Mouse (Mus musculus): ENCODE data around the gene Lrrfip1. TPM values are rescaled to one million over a fixed set of nuclear protein-coding genes. Genes with fewer than 3 reads are reported as not detected.

The Lrrfip1 gene
- polyA plus RNA-seq, 1 experiment: 16.6 TPM

- WGBS: 2% methylated on average over 37 of the region's 41 CpGs
- Histone ChIP-seq H3K36me3 (ENCODE audit: control insufficient read depth, insufficient read depth, low read length) (no peaks in the 10 kb centered on the region), H3K4me1 (ENCODE audit: control insufficient read depth, insufficient read depth, insufficient read length) (peaks cover 22% of the 10 kb centered on the region; the same call in 1 of the 2 replicates), H3K27me3 (ENCODE audit: control insufficient read depth, insufficient read depth, low read length) (no peaks in the 10 kb centered on the region), H3K4me3 (ENCODE audit: extremely low read depth, insufficient read depth, insufficient read length) (peak overlapping the region; percentile 87), H3K27ac (ENCODE audit: insufficient read depth, low read length) (peak overlapping the region; percentile 92)
- TF ChIP-seq CTCF (IDR thresholded peaks at IDR 0.05; ENCODE audit: extremely low read depth, insufficient read depth, insufficient read length, insufficient replicate concordance): no peak
- no peak; the same call in 1 of the 2 replicates for TF ChIP-seq POLR2A (IDR thresholded peaks at IDR 0.05; ENCODE audit: low read depth, low read length)
- DNase-seq (ENCODE audit: low read depth in 1 of 2, low spot score in 2 of 2): peak; percentile 65 to 87
Measured at GRCm38 (mm10) chr1:91053218-91054073, 54.9 kb downstream of the Lrrfip1 start.

GRCm38 (mm10) chr1:91054074-91054471 is 55.5 kb downstream of the Lrrfip1 start:
- peak overlapping the region; percentile 87 for H3K4me3 ChIP-seq (ENCODE audit: extremely low read depth, insufficient read depth, insufficient read length)
- H3K36me3 ChIP-seq (ENCODE audit: control insufficient read depth, insufficient read depth, low read length): no peaks in the 10 kb centered on the region
- peaks cover 23% of the 10 kb centered on the region; the same call in 1 of the 2 replicates for H3K4me1 ChIP-seq (ENCODE audit: control insufficient read depth, insufficient read depth, insufficient read length)
- TF ChIP-seq POLR2A (IDR thresholded peaks at IDR 0.05; ENCODE audit: low read depth, low read length) (no peak), CTCF (IDR thresholded peaks at IDR 0.05; ENCODE audit: extremely low read depth, insufficient read depth, insufficient read length, insufficient replicate concordance) (no peak)
- WGBS: 3% methylated on average over 10 of the region's 10 CpGs
- peak overlapping the region; percentile 92 for H3K27ac ChIP-seq (ENCODE audit: insufficient read depth, low read length)
- H3K27me3 ChIP-seq (ENCODE audit: control insufficient read depth, insufficient read depth, low read length): no peaks in the 10 kb centered on the region
- DNase-seq (ENCODE audit: low read depth in 1 of 2, low spot score in 2 of 2): no peak

- H3K4me3 ChIP-seq (ENCODE audit: extremely low read depth, insufficient read depth, insufficient read length): peak overlapping the region; percentile 46
- no peaks in the 10 kb centered on the region for H3K27me3 ChIP-seq (ENCODE audit: control insufficient read depth, insufficient read depth, low read length)
- no peaks in the 10 kb centered on the region for H3K36me3 ChIP-seq (ENCODE audit: control insufficient read depth, insufficient read depth, low read length)
- no peak for TF ChIP-seq POLR2A (IDR thresholded peaks at IDR 0.05; ENCODE audit: low read depth, low read length)
- no peak for TF ChIP-seq CTCF (IDR thresholded peaks at IDR 0.05; ENCODE audit: extremely low read depth, insufficient read depth, insufficient read length, insufficient replicate concordance)
- WGBS: 3% methylated on average over 3 of the region's 3 CpGs
- peak overlapping the region; percentile 96 for H3K27ac ChIP-seq (ENCODE audit: insufficient read depth, low read length)
- H3K4me1 ChIP-seq (ENCODE audit: control insufficient read depth, insufficient read depth, insufficient read length): peaks cover 30% of the 10 kb centered on the region; the same call in 1 of the 2 replicates
- DNase-seq (ENCODE audit: low read depth in 1 of 2, low spot score in 2 of 2): peak in 1 of 2 experiments; percentile 55
Measured at GRCm38 (mm10) chr1:91054815-91055214, 56.3 kb downstream of the Lrrfip1 start.

GRCm38 (mm10) chr1:91055744-91056143 is 57.2 kb downstream of the Lrrfip1 start:
- H3K4me3 ChIP-seq (ENCODE audit: extremely low read depth, insufficient read depth, insufficient read length): peak overlapping the region; percentile 3; the same call in 1 of the 2 replicates
- peak overlapping the region; percentile 96 for H3K27ac ChIP-seq (ENCODE audit: insufficient read depth, low read length)
- 13% methylated on average over 9 of the region's 9 CpGs for WGBS
- H3K4me1 ChIP-seq (ENCODE audit: control insufficient read depth, insufficient read depth, insufficient read length): peaks cover 35% of the 10 kb centered on the region; the same call in 1 of the 2 replicates
- DNase-seq (ENCODE audit: low read depth in 1 of 2, low spot score in 2 of 2): no peak
- no peak for TF ChIP-seq POLR2A (IDR thresholded peaks at IDR 0.05; ENCODE audit: low read depth, low read length)
- TF ChIP-seq CTCF (IDR thresholded peaks at IDR 0.05; ENCODE audit: extremely low read depth, insufficient read depth, insufficient read length, insufficient replicate concordance): no peak
- no peaks in the 10 kb centered on the region for H3K27me3 ChIP-seq (ENCODE audit: control insufficient read depth, insufficient read depth, low read length)
- no peaks in the 10 kb centered on the region for H3K36me3 ChIP-seq (ENCODE audit: control insufficient read depth, insufficient read depth, low read length)

- H3K4me1 ChIP-seq (ENCODE audit: control insufficient read depth, insufficient read depth, insufficient read length): peaks cover 39% of the 10 kb centered on the region; the same call in 1 of the 2 replicates
Measured at GRCm38 (mm10) chr1:91056416-91056815, 57.9 kb downstream of the Lrrfip1 start.

GRCm38 (mm10) chr1:91057311-91058245 is 59.0 kb downstream of the Lrrfip1 start:
- H3K4me3 ChIP-seq (ENCODE audit: extremely low read depth, insufficient read depth, insufficient read length): peak overlapping the region; percentile 45
- peaks cover 44% of the 10 kb centered on the region; the same call in 1 of the 2 replicates for H3K4me1 ChIP-seq (ENCODE audit: control insufficient read depth, insufficient read depth, insufficient read length)
- 4% methylated on average over 18 of the region's 18 CpGs for WGBS
- no peaks in the 10 kb centered on the region for H3K36me3 ChIP-seq (ENCODE audit: control insufficient read depth, insufficient read depth, low read length)
- H3K27ac ChIP-seq (ENCODE audit: insufficient read depth, low read length): peak overlapping the region; percentile 96
- H3K27me3 ChIP-seq (ENCODE audit: control insufficient read depth, insufficient read depth, low read length): no peaks in the 10 kb centered on the region
- TF ChIP-seq CTCF (IDR thresholded peaks at IDR 0.05; ENCODE audit: extremely low read depth, insufficient read depth, insufficient read length, insufficient replicate concordance): no peak
- peak; percentile 13; the same call in 1 of the 2 replicates for TF ChIP-seq POLR2A (IDR thresholded peaks at IDR 0.05; ENCODE audit: low read depth, low read length)
- DNase-seq (ENCODE audit: low read depth in 1 of 2, low spot score in 2 of 2): peak; percentile 75 to 84

More at GRCm38 (mm10) chr1:91056416-91056815, 57.9 kb downstream of the Lrrfip1 start:
- Histone ChIP-seq H3K4me3 (ENCODE audit: extremely low read depth, insufficient read depth, insufficient read length) (peak overlapping the region; percentile 3; the same call in 1 of the 2 replicates), H3K27me3 (ENCODE audit: control insufficient read depth, insufficient read depth, low read length) (no peaks in the 10 kb centered on the region), H3K27ac (ENCODE audit: insufficient read depth, low read length) (peak overlapping the region; percentile 96), H3K36me3 (ENCODE audit: control insufficient read depth, insufficient read depth, low read length) (no peaks in the 10 kb centered on the region)
- DNase-seq (ENCODE audit: low read depth in 1 of 2, low spot score in 2 of 2): no peak
- WGBS: 32% methylated on average over 8 of the region's 8 CpGs
- TF ChIP-seq CTCF (IDR thresholded peaks at IDR 0.05; ENCODE audit: extremely low read depth, insufficient read depth, insufficient read length, insufficient replicate concordance): no peak
- TF ChIP-seq POLR2A (IDR thresholded peaks at IDR 0.05; ENCODE audit: low read depth, low read length): no peak

Data from spleen, adult 2 months (tissue).